Mouse (Mus musculus) lung, embryonic 16.5 days (tissue): ENCODE results near the gene Cypt15. TPM values are rescaled to one million over a fixed set of nuclear protein-coding genes. Genes with fewer than 3 reads are reported as not detected.
"Not testable (repeated sequence)": the region's sequence is repeated elsewhere in the genome, so short reads cannot be mapped to it uniquely, and the experiment has no call there.

Source experiments
- ATAC-seq: fragments of 200-750 bp; cut with Nextera tagmentation; 2 replicates; pipeline ENCODE4 v1.8.0; 2017; ENCODE audit warnings: low read depth, mild to moderate bottlenecking, moderate library complexity
- H3K27ac ChIP-seq: fragments of 300-500 bp; sonication (generic); 2 replicates; pipeline ENCODE4 v1.5.1; 2014; ENCODE audit warnings: mild to moderate bottlenecking, control low read depth, low read length
- H3K27me3 ChIP-seq: fragments of 300-500 bp; sonication (generic); 2 replicates; pipeline ENCODE4 v1.6.1; 2014; ENCODE audit warnings: low read depth, low read length, mixed read lengths; ENCODE audit not compliant: control insufficient read depth, insufficient read depth
- H3K36me3 ChIP-seq: fragments of 300-500 bp; sonication (generic); 2 replicates; pipeline ENCODE4 v1.6.1; 2014; ENCODE audit warnings: low read length; ENCODE audit not compliant: control insufficient read depth, insufficient read depth
- H3K4me1 ChIP-seq: fragments of 300-500 bp; sonication (generic); replicated peaks from 2 replicates; pipeline ENCODE4 v1.6.1; 2014; ENCODE audit warnings: low read length, mixed read lengths; ENCODE audit not compliant: control insufficient read depth, insufficient read depth
- H3K4me2 ChIP-seq: fragments of 300-500 bp; sonication (generic); 2 replicates; pipeline ENCODE4 v1.6.1; 2014; ENCODE audit warnings: low read depth, low read length, control low read depth
- H3K4me3 ChIP-seq: fragments of 300-500 bp; sonication (generic); 2 replicates; pipeline ENCODE4 v1.5.1; 2014; ENCODE audit warnings: mild to moderate bottlenecking, low read length, control low read depth
- H3K9ac ChIP-seq: fragments of 300-500 bp; sonication (generic); 2 replicates; pipeline ENCODE4 v1.6.1; 2014; ENCODE audit warnings: low read length, control low read depth
- H3K9me3 ChIP-seq: fragments of 300-500 bp; sonication (generic); 2 replicates; pipeline ENCODE4 v1.6.1; 2016; ENCODE audit warnings: low read length; ENCODE audit not compliant: control insufficient read depth
- WGBS: fragments of 180-500 bp; shearing (Covaris S2); extraction: QIAGEN DNeasy Blood & Tissue Kit; methylation state at CpG from one replicate; pipeline ENCODE4 v1.1.7; 2014; 5-methylcytosine and 5-hydroxymethylcytosine counted together
- polyA plus RNA-seq: library from polyadenylated mRNA; unstranded; fragments of >200 nt; fragmentation: Nextera tagmentation; extraction: Ambion mirVana; gene quantifications from 2 replicates; pipeline ENCODE4 v1.2.1, GENCODE M21; 2015

Cypt15 gene
- not detected in 2 replicates for polyA plus RNA-seq

DNA sequence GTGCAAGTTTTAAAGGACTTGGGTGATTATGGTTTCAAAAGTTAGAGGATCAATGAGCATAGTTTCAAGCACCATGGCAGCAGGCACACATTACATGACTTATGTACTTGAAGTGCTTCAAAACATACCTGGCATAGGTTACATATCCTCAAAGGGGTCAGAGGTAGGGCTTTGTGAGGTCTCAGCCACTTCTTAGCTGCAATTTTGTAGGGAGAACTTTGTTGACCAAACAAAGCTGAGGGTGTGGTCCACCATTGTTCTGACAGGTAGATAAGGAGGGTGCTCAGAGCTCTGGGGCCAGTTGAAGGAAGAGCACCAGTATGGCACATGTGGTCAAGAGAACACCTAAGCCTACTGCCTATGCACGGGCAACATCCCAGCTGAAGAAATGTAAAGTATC lies at the start of gene Cypt15:
Gene Cypt15, plus strand, starts transcription at position 301 of the 400 bp plus-strand sequence.
- H3K4me1 ChIP-seq, H3K27ac ChIP-seq, ATAC-seq, H3K9me3 ChIP-seq, H3K36me3 ChIP-seq, H3K9ac ChIP-seq, H3K4me3 ChIP-seq, H3K27me3 ChIP-seq, H3K4me2 ChIP-seq: not testable (repeated sequence)
- 77% methylated on average over 1 of the region's 1 CpGs for WGBS

DNA sequence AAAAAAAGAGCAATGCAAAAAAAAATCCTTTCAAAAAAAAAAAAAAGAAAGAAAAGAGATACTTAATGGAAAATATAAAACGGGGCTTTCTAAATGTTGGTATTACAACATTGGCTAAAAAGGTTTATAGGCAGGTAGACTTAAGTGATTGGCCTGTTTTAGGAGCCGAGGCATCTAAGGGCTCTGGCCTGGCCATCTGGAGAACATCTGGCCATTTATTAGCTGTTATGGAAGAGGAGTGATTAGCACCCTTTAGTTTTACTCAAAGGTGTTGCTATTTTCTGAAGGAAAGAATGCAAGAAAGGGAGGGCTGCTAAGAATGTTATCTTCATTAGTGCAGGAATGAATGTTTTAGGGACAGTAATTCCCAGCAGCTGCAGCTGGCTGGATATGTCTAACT lies 24.9 kb downstream of the Cypt15 start:
- no peak overlapping the region for H3K4me2 ChIP-seq
- no peaks in the 10 kb centered on the region for H3K36me3 ChIP-seq
- ATAC-seq, result no peak
- H3K27ac ChIP-seq, result no peak overlapping the region
- H3K4me3 ChIP-seq, result no peak overlapping the region
- H3K27me3 ChIP-seq, result no peaks in the 10 kb centered on the region
- H3K9ac ChIP-seq, result no peak overlapping the region
- no peaks in the 10 kb centered on the region for H3K4me1 ChIP-seq
- H3K9me3 ChIP-seq, result no peaks in the 10 kb centered on the region
- WGBS, result 71% methylated on average over 2 of the region's 2 CpGs

DNA sequence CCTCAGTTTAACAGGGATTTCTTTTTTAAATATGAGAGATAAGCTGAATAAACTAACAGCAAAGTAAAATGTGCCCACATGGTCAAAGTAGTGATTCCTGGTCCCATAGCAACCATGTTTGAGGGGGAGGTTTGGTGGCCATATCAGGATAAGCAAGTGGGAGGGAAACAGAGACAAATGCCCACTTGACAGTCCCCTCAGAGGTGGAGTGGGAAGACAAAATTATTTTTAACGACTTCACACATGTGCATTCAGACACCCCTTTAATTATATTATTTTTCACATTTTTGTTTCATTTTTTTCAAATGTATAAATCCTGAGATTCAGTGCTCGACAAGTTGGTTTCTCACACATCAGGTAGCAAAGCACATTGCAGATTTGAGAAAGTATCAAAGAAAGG lies 32.8 kb downstream of the Cypt15 start:
- H3K27ac ChIP-seq, result no peak overlapping the region
- WGBS, result 54% methylated on average over 2 of the region's 2 CpGs
- H3K36me3 ChIP-seq, result no peaks in the 10 kb centered on the region

DNA sequence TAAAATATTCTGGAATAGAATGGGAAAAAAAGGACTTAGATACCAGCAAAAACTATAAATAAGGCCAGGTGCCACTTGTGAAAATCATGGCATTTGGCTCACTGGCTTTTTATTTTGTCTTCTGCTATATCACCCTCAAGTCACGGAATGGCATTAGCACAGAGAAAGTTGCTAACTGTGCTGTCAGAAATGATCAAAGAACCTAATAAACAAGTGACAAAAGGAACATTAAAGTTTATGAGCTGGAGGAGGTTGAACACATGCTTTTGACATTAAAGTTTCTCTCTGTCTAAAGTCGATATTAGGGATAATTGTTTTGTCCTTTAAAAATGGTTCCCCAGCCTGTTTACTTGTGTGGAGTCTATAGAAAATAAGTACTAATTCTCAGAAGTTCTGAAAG lies 37.7 kb downstream of the Cypt15 start:
- Histone ChIP-seq H3K4me3 (no peak overlapping the region), H3K27ac (no peak overlapping the region), H3K4me1 (no peaks in the 10 kb centered on the region), H3K36me3 (no peaks in the 10 kb centered on the region), H3K27me3 (no peaks in the 10 kb centered on the region), H3K4me2 (no peak overlapping the region), H3K9ac (no peak overlapping the region), H3K9me3 (no peaks in the 10 kb centered on the region)
- 44% methylated on average over 2 of the region's 2 CpGs for WGBS
- ATAC-seq, result no peak

More for the DNA sequence above, 32.8 kb downstream of the Cypt15 start:
- Histone ChIP-seq H3K9me3 (no peaks in the 10 kb centered on the region), H3K4me2 (no peak overlapping the region), H3K4me1 (no peaks in the 10 kb centered on the region), H3K9ac (no peak overlapping the region), H3K27me3 (no peaks in the 10 kb centered on the region), H3K4me3 (no peak overlapping the region)
- ATAC-seq, result no peak
